Mouse (Mus musculus): ENCODE data around the gene Wnt5b.

Wnt5b gene

DNA sequence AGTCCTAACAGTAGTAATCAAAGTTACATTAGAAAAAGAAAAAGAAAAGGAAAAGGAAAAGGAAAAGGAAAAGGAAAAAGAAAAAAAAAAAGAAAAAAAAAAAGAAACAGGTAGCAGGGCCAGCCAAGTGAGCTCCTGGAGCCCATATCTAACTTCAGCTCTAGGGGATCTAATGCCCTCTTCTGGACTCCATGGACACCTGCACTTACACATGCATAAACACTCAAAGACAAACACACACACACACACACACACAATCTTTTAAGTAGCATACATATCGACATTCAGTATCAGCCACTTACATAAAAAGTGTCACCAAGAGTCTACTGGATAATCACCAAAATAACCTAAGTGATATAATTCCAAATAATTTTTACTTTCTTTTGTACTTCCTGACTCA is 158.5 kb downstream of the Wnt5b start:
- no peak for DNase-seq

All from cerebellum, postnatal 25 days (tissue).